Mouse (Mus musculus) frontal cortex, postnatal 14 days (tissue): ENCODE data around the gene Mob3b.

Source experiments
- DNase-seq, 2 experiments: peaks; one replicate each; pipeline ENCODE4 v3.0.0; 2022; ENCODE audit warnings: low spot score in 2 of 2

Mob3b gene

DNA sequence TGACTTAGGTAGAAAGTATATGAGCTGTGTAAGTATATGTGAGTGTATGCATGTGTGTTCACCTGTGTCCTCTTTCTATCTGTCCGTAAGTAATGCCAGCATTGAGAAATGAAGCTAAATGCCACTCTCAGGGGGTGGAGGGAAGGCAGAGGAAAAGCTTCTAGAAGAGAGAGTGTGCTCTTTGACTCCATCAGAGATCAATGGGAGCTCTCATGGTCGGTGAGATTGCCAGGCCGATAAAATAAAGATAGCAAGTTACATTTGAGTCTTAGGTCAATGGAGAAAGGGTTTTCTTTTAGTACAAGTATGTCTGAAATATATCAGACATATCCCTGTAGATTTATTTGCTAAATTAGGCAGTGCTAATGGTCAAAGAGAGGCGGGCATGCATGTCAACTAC is 9.0 kb downstream of the Mob3b start:
- no peak for DNase-seq

DNA sequence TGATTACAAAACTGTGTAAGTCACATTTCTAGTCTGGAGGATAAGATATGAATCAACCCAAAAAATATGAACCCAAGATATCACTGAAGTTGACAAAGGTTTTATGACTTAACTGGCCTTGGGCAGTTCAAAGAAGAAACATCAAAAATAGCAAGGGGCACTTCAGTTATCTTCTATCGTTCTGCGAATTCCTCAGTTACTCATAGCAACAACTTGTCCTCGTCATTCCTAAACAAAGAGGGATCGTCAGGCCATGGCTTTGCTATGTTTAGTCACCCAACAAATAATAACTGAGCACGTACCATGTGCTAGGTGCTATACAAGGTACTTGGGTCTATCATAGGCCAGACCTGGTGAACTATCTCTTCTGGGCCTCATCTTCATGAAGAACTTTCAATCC is 10.7 kb downstream of the Mob3b start:
- no peak for DNase-seq

- no peak for DNase-seq
These were observed 11.6 kb downstream of the Mob3b start for GRCm38 (mm10) chr4:35145726-35146125.

- no peak for DNase-seq
These were observed 13.7 kb downstream of the Mob3b start for GRCm38 (mm10) chr4:35143472-35144102.

DNA sequence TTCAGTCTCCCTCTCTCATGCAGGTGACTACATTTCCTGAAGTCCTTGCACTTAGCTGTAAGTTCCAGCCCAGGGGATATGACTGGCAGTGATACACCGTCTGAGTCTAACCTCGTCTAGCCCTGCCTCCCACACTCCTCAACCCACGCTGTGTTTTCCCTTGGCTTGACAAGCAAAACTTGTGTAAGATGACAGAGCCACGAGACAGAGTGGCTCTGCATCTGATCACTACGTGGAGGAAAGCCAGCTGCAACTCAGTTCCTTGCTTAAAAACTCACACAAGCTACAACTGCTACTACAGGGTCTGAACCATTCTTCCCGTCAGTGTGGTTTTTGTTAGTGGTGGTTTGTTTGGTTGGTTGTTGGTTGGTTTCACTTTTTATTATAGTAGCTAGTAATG is 17.0 kb downstream of the Mob3b start:
- no peak for DNase-seq

- no peak for DNase-seq
These were observed 19.2 kb downstream of the Mob3b start for GRCm38 (mm10) chr4:35138077-35138476.

- no peak for DNase-seq
These were observed 20.3 kb downstream of the Mob3b start for GRCm38 (mm10) chr4:35136996-35137395.

DNA sequence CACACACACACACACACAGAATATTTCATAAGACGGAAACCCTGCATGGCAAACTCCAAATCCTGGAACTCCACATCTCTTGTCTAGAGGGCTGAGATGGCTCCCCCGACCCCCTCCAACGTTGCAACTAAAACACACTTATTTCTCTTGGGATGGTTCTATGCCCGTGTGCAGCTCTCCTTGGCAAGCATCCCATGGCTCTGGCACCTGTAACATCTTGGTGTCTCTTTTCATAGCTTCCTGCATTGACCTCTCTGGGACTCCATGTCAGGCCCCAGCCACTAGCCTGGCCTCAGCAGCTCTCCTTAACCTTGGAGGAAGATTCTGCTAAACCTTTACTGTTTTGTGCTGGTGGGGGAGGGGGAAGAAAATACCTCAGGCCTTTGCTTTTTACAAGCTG is 21.5 kb downstream of the Mob3b start:
- DNase-seq, result no peak

GRCm38 (mm10) chr4:35134846-35135611 is 22.3 kb downstream of the Mob3b start:
- DNase-seq, result no peak

DNA sequence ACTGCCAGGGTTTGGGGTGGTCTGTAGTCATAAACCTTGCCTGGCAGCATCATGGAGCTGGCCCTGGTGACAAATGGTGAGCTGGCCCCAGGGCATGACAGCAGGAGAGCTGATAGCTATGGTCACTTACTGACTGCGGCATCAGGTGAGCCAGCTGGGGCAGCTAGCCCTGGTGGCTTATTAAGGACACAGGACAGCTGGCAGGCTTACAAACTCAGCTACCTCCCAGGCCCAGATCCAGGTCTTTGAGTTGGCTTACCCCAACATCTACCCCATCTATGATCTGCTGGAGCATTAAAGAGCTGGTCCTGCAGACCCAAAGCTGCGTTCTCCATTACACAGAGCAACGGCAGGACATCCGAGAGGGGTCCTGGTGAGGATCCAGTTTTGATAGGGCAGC is 23.9 kb downstream of the Mob3b start:
- no peak for DNase-seq

DNA sequence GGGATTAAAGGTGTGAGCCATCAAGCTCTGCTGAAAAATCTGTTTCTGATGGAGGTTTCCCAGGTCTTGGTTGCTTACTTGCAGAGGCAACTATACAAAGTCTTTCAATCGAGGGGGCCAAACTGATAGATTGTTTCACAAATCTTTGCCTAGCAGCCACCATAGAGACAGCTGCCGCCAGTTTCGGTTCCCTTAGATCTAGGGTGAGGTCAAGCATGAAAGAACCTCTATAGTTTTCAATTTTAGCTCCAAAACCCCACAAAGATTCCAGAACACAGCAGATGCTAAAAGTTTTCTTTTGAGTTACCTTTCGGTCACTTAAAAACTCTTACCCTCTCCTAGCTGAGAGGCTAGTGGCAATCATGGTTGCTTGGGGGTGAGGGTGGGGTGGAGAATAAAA is 25.7 kb downstream of the Mob3b start:
- DNase-seq, result no peak

DNA sequence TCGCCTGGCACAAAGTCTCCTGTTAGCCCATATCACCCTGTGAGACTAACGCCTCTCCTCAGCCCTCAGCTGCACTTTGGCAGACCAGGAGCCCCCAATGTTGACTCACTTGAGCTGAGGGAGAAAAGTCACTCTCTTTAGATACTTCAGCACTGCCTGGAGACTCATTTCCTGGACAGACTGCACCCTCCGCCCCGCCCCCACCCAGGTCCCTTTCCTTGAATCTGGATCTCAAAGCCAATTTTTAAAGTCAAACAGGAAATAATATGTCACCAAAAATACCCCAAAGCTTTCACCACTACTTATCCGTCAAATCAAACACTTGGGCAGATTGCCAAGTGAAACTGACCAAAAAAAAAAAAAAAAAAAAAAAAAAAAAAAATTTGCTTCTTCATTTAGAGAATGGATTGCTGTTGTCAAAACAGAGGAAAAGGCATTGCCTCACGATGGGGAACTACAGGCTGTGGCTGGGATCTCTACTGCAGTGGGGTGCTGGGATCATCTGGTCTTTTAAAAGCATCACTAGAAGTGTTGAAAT is 26.8 kb downstream of the Mob3b start:
- DNase-seq, result no peak

GRCm38 (mm10) chr4:35127759-35128158 is 29.5 kb downstream of the Mob3b start:
- no peak for DNase-seq

DNA sequence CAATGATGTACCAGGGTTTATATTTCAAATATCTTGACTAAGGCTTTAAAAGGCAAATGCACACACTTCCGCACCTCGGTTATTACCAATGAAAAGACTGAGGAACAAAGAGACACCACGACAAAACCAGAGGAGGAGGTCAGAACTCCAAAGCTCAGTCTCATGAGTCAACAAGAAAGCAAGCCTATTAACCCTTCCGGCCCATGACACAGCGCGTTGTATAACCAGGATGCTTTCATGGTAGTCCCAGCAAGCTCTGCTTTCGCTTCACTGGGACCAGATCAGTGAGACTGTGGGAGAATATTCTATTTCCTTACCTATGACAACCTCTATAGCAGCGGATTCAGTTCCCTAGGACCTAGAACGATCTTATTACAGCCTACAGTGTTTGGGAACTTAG is 30.5 kb downstream of the Mob3b start:
- DNase-seq, result no peak

DNA sequence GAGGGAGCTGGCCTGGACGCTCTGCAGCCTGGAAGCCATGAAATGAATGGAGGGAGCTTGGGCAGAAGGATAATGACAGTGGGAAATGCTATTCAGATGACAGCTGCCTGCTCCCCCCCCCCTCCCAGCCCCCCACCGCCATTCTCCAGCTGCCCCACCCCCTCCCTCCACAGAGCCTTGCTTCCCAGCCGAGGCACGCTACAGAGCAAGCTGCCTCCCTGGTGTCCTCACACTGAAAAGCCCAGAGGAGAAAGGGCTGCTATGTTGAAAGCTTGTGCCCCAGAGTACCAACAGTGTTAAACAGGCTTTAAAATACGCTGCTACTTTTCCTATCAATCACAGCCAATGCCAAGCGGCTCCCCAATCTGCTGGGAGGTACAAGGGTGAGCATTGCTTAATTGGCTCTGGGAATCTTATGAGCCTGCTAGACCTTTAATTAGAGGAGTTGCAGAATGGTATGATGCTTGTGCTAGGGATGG is 31.9 kb downstream of the Mob3b start:
- DNase-seq, result no peak

GRCm38 (mm10) chr4:35124027-35124426 is 33.3 kb downstream of the Mob3b start:
- DNase-seq, result no peak

- DNase-seq, result no peak
These were observed 34.2 kb downstream of the Mob3b start for GRCm38 (mm10) chr4:35123087-35123486.

DNA sequence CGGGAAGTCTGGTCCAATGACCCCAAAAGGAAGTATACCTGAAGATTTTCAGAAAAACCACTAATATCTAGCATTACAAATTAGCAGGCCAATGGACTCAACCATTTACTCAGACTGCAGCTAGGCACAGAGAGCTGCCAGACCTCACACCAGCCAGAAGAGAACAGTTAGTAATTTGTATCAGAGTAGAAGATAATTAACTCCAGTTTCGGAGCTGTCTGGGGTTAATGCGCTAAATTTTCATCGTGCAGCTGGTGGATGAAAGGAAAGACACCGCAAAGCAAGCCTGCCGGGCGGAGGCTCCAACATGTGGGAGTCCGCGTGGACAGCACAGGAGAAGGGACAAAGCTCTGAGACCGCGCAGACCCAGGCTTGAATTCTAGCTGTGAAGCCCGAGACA is 36.2 kb downstream of the Mob3b start:
- DNase-seq, result no peak

GRCm38 (mm10) chr4:35120575-35120974 is 36.7 kb downstream of the Mob3b start:
- DNase-seq, result no peak

DNA sequence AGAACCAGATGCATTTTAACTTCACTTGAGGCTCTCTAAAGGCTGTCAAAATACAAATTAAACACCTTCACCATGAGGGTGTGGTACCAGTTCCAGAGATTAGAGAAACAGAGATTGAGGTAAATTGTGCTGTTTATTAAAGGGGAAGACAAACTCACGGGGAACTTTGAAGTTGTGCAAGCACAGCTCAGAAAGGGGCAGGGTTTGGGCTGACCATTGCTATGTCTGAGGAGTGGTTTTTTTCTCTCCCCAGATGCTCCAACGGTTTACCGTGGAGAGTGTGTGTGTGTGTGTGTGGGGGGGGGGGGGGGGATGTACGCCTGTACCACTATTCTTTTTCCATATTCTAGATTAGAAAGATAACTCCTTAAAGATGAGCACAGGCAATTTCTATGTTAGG is 37.1 kb downstream of the Mob3b start:
- DNase-seq, result no peak

DNA sequence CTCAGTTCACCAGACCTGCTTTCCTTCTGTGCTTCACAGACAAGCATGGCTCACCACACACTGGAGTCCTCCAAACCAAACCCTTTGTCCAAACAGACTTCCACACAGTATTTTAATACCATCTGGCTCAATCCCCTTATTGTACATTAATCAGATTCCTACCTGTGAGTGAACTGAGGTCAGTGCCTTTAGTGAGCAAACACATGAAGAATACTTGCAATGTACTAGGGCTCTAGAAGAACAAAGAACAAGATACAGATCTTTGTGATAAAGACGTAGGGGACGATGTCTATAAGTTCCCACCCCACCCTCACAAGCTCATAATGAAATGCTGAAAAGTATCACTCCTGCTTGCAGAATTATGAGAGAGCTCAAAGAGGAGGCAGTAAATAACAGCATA is 38.4 kb downstream of the Mob3b start:
- no peak for DNase-seq

DNA sequence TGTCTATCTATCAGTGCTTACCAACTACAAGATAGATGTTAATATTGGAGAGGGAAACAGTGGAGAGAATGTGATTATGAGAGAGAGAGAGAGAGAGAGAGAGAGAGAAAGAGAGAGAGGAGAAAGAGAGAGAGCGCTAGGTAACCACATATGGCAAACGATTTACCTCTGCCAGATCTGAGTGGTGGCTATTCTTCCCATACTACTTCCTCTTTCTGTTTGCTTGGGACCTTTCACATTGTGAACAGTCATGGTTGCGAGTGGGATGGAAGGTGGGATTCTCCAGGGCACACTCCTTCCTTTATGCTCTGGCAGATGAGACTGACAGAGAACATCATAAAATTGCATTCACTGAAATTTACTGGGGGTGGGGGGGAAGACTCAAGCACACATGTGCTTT is 40.1 kb downstream of the Mob3b start:
- DNase-seq, result no peak

- DNase-seq, result no peak
These were observed 41.4 kb downstream of the Mob3b start for GRCm38 (mm10) chr4:35115933-35116332.
